Mouse (Mus musculus) adrenal gland, adult (tissue): ENCODE data around the gene Fkbp9.
"Not testable (repeated sequence)": the region's sequence is repeated elsewhere in the genome, so short reads cannot be mapped to it uniquely, and the experiment has no call there.

Experiments used
- DNase-seq, 2 experiments: peaks; one replicate each; pipeline ENCODE4 v3.0.0; 2022 to 2023; ENCODE audit warnings: low spot score in 1 of 2; ENCODE audit not compliant: inconsistent age in 2 of 2

The Fkbp9 gene

GRCm38 (mm10) chr6:56837166-56837565 lies 5.3 kb downstream of the Fkbp9 start:
- DNase-seq = no peak

DNA sequence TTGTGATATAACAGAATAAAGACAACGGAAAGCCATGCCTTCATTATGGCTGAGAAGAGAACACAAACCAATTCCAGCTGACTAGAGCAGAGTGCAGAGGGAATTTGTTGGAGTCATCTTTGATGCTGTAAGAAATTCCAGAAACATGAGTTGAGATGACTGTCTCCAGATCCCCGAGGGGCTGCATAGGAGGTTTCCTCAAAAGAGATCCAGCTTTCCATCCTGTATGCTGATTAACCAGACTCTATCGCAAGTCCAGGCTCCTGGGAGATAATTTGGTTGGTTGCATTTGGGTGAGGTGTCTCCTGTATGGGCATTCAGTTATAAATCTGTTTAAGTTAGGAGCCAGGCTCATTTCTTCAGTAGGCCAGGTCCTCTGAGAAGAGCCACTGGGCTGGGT lies 5.8 kb downstream of the Fkbp9 start:
- no peak for DNase-seq

- no peak for DNase-seq
Measured at GRCm38 (mm10) chr6:56843229-56843628, 11.4 kb downstream of the Fkbp9 start.

GRCm38 (mm10) chr6:56844365-56844764 lies 12.5 kb downstream of the Fkbp9 start:
- no peak for DNase-seq

DNA sequence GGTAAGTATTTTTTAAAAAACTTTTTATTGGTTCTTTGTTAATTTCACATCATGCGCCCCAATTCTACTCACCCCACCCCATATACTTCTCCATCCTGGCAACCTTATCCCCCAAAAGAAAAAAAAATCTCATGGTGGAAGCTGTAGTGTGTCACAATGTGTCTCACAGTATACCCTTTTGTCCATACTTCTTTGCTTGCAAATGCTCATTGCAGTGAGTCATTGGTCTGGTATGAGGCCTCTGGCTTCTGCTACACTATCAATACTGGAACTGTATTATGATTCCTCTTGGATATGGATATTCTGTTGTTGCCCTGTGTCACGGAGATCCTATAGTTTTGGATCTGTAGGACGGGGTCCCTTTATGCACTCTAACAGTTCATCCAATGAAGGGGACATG lies 17.1 kb downstream of the Fkbp9 start:
- DNase-seq = no peak

GRCm38 (mm10) chr6:56850315-56850714 lies 18.5 kb downstream of the Fkbp9 start:
- DNase-seq = peak in 1 of 2 experiments; percentile 34

- no peak for DNase-seq
Measured at GRCm38 (mm10) chr6:56854803-56855202, 22.9 kb downstream of the Fkbp9 start.

DNA sequence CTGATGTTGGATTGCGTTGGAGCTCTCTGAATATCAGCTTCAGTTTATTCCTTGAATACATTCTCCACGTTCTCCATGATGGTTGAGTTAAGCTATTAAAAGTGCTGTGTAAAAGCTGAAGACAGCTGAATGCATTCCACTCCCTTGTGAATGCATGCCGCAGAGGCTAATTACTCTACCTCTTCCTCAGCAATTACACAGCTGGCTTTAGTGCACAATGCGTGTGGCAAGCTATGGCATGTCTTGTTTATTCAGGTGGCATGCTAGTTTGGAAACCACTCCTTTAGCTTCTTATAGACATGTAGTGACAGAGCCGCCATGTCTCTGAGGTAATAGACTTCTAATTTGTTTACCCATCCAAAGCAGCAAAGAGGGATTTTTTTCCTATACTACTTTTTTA lies 24.9 kb downstream of the Fkbp9 start:
- no peak for DNase-seq

GRCm38 (mm10) chr6:56860205-56860848 lies 28.5 kb downstream of the Fkbp9 start:
- no peak for DNase-seq

DNA sequence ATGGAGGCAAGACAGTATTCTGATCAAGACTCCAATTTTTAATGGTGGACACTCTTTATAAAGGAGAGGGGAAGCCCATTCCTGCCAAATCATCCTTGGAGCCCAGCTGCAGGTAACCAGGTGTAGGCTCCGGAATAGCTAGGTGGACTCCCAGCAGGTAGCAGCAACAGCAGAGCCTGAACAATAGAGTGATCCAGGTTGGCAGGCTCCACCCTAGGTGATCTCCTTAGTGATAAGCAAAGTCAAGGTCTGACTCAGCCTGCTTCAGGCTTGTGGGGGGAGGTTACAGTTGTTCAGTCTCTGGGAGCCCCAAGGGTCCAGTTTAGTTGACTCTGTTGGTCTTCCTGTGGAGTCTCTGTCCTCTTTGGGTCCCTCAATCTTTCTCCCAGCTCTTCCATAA lies 35.0 kb downstream of the Fkbp9 start:
- DNase-seq = not testable (repeated sequence)

GRCm38 (mm10) chr6:56868565-56868964 lies 36.7 kb downstream of the Fkbp9 start:
- no peak for DNase-seq

GRCm38 (mm10) chr6:56870027-56870426 lies 38.2 kb downstream of the Fkbp9 start:
- DNase-seq = no peak

GRCm38 (mm10) chr6:56876870-56877269 lies 45.0 kb downstream of the Fkbp9 start:
- no peak for DNase-seq

DNA sequence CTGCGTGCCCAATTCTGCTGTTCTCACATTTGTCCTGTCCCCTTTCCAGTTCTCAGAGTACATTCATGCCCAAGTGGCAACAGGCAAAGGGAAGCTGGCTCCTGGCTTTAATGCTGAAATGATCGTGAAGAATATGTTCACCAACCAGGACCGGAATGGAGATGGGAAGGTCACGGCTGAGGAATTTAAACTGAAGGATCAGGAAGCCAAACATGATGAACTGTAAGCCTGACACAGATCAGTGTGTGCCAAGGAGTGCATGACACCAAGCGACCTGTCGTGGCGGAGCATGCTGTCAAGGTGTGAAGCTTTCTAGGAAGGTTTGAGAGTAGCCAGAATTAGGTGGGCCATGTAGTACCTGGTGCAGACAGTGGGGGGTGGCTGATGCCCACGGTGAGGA lies 46.1 kb downstream of the Fkbp9 start:
- DNase-seq = no peak

DNA sequence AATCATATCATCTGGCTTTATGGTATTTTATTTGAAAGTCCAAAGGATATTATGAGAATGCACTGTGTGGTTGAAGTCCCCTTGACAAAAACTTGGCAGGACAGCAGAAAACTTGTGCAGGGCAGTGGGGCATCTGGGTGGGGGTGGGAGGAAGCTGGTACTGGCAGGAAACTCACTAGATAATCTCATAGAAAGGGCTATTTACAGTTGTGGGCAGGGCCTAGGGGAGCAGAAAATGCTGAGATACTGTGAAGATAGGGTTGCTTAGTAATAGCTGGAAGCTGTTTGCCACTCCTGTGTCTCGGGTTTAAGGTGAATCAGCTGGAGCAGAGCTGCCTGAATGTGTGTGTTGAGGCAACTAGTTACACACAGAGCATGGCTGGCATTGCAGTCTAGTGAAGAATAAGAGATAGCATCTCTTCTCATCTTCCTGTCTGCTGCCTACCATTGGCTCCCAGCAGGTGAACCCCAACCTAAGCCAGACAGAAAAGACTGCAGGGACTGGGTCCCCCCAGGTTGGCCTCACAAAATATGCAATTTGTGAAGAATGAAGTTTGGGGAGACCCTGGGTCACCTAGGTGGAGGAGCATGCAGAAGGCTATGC lies 47.6 kb downstream of the Fkbp9 start:
- no peak for DNase-seq

DNA sequence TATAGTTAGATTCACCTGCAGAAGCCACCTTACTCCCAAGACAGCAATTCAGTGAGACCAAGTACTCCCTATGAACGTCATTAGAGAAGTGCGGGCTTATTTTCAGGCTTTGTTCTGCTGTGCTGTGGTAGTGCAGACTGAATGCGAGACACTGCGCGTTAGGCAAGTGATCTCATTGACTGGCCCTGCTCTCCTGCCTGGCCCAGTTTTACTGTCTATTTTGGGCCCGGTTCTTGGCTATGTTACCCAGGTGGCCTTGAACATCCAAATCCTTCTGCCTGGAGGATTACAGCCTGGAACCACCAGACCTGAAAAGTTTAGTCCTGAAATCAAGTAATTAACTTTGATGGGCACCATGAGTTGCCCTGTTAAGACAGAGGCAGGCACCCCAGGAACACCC lies 56.7 kb downstream of the Fkbp9 start:
- DNase-seq = peak; percentile 65 to 74

- no peak for DNase-seq
Measured at GRCm38 (mm10) chr6:56890762-56891161, 58.9 kb downstream of the Fkbp9 start.

DNA sequence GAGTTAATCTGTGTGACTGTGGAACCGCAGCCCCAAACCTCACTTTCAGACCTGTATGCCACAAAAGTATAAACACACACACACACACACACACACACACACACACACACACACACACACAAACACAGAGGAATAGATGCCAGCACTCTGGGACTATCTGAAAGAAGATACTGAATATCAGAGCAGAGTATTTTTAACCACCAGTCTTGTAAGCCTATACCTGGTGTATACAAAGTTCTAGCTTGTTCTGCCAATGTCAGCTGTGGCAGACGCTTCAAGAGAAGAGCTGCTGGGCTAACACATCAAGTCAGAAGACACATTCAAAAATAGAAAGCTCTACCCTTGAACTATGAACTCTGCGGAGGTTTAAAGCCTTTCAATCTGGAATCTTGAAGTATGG lies 67.7 kb downstream of the Fkbp9 start:
- no peak for DNase-seq

DNA sequence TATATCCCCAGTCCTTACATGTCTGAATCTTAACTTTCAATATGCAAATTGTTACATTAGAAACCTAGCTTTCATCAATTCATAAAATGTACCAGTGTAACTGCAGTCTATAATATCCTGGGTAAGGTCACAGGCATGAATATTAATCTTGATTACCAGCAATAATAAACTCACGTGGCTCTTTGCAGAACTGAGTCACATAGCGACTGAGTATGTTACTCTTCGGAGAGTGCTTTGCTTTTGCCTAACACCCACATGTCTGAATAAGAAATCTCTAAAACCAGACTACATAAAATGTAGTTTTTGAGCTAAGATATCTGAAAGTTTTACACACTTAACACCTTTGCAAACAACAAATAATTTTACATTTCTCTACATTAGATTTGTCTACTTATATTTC lies 69.5 kb downstream of the Fkbp9 start:
- no peak for DNase-seq

DNA sequence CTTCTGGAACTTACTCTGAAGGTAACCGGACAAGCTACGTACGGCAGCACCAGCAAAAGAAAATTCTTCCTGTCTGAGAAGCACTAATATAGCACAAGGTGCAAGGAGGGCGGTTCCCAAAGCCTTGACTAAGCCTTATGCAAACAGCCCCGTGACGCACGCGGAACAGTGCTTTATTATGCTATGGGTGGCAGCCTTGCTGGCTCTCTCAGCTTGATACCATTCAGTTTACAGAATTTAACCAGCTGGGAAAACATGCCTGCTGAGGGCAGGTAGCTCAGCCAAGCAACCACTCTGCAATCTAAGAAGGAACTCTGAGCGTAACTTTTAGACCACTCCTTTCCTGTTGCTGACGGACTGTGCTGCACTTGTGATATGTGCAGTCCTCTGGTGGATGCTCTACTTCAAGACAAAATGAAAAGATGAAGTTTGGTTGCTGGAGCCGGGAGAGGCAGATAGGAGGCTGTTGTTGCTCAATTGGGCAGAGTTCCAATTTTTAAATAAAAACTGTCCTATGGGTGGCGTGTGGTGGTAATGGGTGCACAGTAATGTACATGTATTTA lies 70.0 kb downstream of the Fkbp9 start:
- DNase-seq = peak; percentile 75 to 91

GRCm38 (mm10) chr6:56902606-56903520 lies 71.0 kb downstream of the Fkbp9 start:
- no peak for DNase-seq

DNA sequence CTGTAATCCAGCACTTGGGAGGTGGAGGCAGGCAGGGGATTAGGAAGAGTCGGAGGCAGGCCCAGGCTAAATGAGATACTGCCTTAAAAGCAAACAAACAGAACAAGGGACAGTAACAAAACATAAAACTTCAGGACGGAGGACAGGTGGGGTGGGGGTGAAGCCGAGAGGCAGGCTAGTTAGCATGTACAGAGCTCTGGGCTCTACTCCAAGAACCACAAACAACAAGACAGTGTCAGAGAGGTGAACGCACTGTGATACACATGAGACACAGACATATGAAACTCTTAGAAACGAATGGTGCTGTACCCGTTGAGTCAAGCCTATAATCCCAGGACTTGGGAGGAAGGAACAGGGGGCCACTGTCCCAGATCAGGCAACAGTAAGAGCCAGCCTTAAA lies 72.0 kb downstream of the Fkbp9 start:
- DNase-seq = no peak
